Mouse (Mus musculus): ENCODE measurements around the gene Tax1bp3. TPM values are rescaled to one million over a fixed set of nuclear protein-coding genes. Genes with fewer than 3 reads are reported as not detected.

The Tax1bp3 gene
- 12.5 TPM for polyA plus RNA-seq (2017; shearing (Covaris generic))

GRCm38 (mm10) chr11:73176608-73177508, at the start of gene Tax1bp3, which contains the start of gene Emc6:
TSS of gene Tax1bp3 (plus strand) at chr11:73177083.
TSS of gene Emc6 (minus strand) at chr11:73177037.

GRCm38 (mm10) chr11:73137591-73138501, 39.0 kb upstream of the Tax1bp3 start, which contains the start of gene Haspin:
TSS of gene Haspin (minus strand) at chr11:73138294.

GRCm38 (mm10) chr11:73159957-73160810, 16.7 kb upstream of the Tax1bp3 start, which contains the start of gene P2rx5:
TSS of gene P2rx5 (plus strand) at chr11:73160421.

GRCm38 (mm10) chr11:73198603-73199229, 21.8 kb downstream of the Tax1bp3 start, which contains the start of gene Ctns:
TSS of gene Ctns (minus strand) at chr11:73199042.

GRCm38 (mm10) chr11:73199230-73199712, 22.4 kb downstream of the Tax1bp3 start, which contains the start of gene Shpk:
TSS of gene Shpk (plus strand) at chr11:73199460.

Other genes with a start within 250 kb of the Tax1bp3 start
- 236 TPM for gene Atp2a3, start 215.9 kb upstream of the Tax1bp3 start, polyA plus RNA-seq (2017; shearing (Covaris generic))
- gene P2rx1, start 178.0 kb upstream of the Tax1bp3 start, polyA plus RNA-seq (2017; shearing (Covaris generic)): not detected
- gene Camkk1, start 158.1 kb upstream of the Tax1bp3 start, polyA plus RNA-seq (2017; shearing (Covaris generic)): 4.6 TPM
- 7.5 TPM for gene Ncbp3, start 129.3 kb upstream of the Tax1bp3 start, polyA plus RNA-seq (2017; shearing (Covaris generic))
- gene Itgae, start 86.5 kb upstream of the Tax1bp3 start, polyA plus RNA-seq (2017; shearing (Covaris generic)): 0.67 TPM
- 2.0 TPM for gene Haspin, start 38.8 kb upstream of the Tax1bp3 start, polyA plus RNA-seq (2017; shearing (Covaris generic))
- gene P2rx5, start 16.7 kb upstream of the Tax1bp3 start, polyA plus RNA-seq (2017; shearing (Covaris generic)): not detected
- 75.4 TPM for gene Emc6, start within 50 bp of the Tax1bp3 start, polyA plus RNA-seq (2017; shearing (Covaris generic))
- 9.9 TPM for gene Ctns, start 22.0 kb downstream of the Tax1bp3 start, polyA plus RNA-seq (2017; shearing (Covaris generic))
- gene Shpk, start 22.4 kb downstream of the Tax1bp3 start, polyA plus RNA-seq (2017; shearing (Covaris generic)): 4.3 TPM
- gene Trpv1, start 57.2 kb downstream of the Tax1bp3 start, polyA plus RNA-seq (2017; shearing (Covaris generic)): not detected
- not detected for gene Trpv3, start 90.3 kb downstream of the Tax1bp3 start, polyA plus RNA-seq (2017; shearing (Covaris generic))
- 0.41 TPM for gene Aspa, start 152.5 kb downstream of the Tax1bp3 start, polyA plus RNA-seq (2017; shearing (Covaris generic))
- not detected for gene Gm49340, start 152.7 kb downstream of the Tax1bp3 start, polyA plus RNA-seq (2017; shearing (Covaris generic))
- gene Spata22, start 152.7 kb downstream of the Tax1bp3 start, polyA plus RNA-seq (2017; shearing (Covaris generic)): not detected
- gene Olfr20, start 173.7 kb downstream of the Tax1bp3 start, polyA plus RNA-seq (2017; shearing (Covaris generic)): not detected
- gene Olfr376, start 194.2 kb downstream of the Tax1bp3 start, polyA plus RNA-seq (2017; shearing (Covaris generic)): not detected
- not detected for gene Olfr1, start 222.5 kb downstream of the Tax1bp3 start, polyA plus RNA-seq (2017; shearing (Covaris generic))

All from effector memory CD4-positive, alpha-beta T cell, adult 5 months (primary cell).